Mouse (Mus musculus): ENCODE measurements at regions not wholly inside any gene's neighbourhood (a gene's known extent, or its start where the extent isn't known, plus 50 kb on each side); places are given as distances from the start of the nearest gene placed in this dataset.

DNA sequence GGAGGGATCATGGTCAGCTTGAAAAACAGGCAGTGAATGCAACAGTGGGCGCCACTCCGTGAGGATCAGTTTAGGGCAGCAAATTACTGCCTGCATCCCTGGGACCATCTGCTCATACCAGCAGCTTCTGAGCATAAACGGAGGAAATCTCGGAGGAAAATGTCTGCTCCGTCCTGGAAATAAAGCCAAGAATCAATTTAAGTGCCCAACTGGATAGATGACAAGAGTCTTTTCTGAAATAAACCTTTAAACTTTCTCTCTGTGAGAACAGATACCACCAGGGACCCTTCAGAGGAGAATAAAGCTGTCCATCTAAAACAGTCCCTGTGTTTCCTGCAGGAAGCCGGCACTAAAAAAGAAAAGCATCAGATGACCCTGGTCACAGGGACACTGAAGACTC is 688.5 kb downstream of the Pdcd6ip start:
- TF ChIP-seq CTCF (IDR thresholded peaks at IDR 0.05; ENCODE audit: borderline replicate concordance, extremely low read depth, insufficient read depth, insufficient read length) (no peak), POLR2A (IDR thresholded peaks at IDR 0.05; ENCODE audit: borderline replicate concordance, extremely low read depth, insufficient read depth, insufficient read length, poor library complexity, severe bottlenecking) (no peak)
